Mouse (Mus musculus) layer of hippocampus, postnatal 14 days (tissue): Measurements from ENCODE around the gene Pla2g16. TPM values are rescaled to one million over a fixed set of nuclear protein-coding genes. Genes with fewer than 3 reads are reported as not detected.

Experiments used
- DNase-seq, 2 experiments: peaks; one replicate each; pipeline ENCODE4 v3.0.0; 2021 to 2022; ENCODE audit warnings: low spot score in 2 of 2, mixed read lengths in 1 of 2
- long read RNA-seq, 2 experiments: library from polyadenylated mRNA; stranded (forward); transcript quantifications; one replicate each; pipeline ENCODE4 v2.0.0; 2021
- total RNA-seq, 2 experiments: library from RNA; stranded (reverse); gene quantifications; 2 replicates each; pipeline ENCODE4 v1.2.3; 2021

Gene Pla2g16
- total RNA-seq: 10 to 100 TPM; 13.0 to 14.9 TPM
- long read RNA-seq, experiment 1, partial matches to known transcripts: 1 of 4 reads
- long read RNA-seq, experiment 1, other reads (novel, unspliced or antisense): 0 of 4 reads
- long read RNA-seq, experiment 2, partial matches to known transcripts: 4 of 11 reads
- long read RNA-seq, experiment 2, other reads (novel, unspliced or antisense): 2 of 11 reads

DNA sequence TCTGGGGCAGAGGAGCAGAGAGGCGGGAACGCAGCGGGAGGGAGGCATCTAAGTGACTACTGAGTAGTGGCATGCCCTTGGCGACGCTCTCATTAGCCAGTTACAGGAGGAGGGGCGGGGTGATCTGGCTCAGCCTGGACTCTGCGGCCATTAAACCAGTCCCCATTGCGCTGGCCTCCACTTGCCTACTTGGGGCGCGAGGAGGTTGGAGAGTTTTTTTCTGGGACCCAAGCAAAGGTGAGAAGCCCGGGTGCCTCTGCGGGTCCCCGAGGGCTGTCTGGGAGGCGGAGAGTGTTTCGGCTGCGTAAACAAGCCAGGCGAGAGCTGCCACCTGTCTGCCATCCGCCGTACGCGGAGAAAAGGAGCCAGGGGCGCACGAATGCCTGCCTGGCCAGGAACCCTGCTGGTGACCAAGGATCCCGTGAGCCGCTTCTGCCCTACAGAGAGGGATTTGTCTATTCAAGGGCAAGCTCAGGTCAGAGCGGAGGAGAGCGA, at the start of gene Pla2g16:
Pla2g16 (plus strand) TSS at position 132 of the 495 bp plus-strand sequence.
- no peak for DNase-seq

DNA sequence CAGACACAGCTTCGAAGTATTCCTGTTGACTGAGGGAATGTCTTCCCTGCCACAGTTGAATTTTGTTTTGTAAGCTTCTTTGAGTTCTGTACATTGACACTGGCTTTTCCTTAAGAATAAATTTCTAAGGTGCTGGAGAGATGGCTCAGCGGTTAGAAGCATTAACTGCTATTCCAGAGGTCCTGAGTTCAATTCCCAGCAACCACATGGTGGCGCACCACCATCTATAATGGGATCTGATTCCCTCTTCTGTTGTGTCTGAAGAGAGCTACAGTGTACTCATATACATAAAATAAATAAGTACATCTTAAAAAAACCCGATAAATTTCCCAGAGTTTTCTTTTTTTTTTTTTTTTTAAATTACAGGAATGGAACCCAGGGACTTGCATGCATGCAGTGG, 49.2 kb upstream of the Pla2g16 start:
- DNase-seq: no peak

DNA sequence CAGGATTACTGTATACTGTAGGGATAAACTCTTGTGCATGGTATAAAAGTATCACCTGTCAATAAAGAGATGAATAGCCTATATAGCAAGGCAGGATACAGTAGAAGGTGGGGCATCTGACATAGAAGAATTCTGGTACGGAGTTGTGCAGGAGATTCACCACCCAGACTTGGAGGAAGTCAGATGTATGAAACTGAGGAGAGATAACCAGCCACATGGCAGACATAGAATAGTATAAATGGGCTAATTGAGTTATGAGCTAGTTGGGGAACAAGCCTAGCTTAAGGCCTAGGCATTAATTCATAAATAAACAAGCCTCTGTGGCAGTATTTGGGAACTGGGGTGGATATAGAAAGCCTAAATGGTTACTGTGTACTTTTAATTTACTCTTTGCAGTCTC, 40.8 kb upstream of the Pla2g16 start:
- DNase-seq: no peak

DNA sequence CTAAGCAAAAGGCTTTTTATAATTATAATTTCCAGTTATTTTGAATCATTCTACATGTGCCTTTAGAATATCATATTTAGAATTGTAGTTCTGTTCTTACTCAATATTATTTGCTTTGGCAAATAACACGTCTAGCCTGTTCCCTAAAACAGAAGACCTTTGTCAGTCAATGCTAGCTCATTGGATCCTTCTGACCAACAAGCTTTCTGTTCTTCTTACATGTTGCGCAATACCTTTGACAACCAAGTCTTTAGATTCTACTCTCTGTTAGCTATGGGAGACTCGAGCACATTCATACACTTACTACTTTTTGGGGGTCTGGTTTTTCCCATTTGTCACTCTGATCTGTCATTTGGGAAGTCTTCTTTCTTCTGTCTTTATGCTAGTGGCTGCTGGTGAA, 35.6 kb upstream of the Pla2g16 start:
- no peak for DNase-seq

DNA sequence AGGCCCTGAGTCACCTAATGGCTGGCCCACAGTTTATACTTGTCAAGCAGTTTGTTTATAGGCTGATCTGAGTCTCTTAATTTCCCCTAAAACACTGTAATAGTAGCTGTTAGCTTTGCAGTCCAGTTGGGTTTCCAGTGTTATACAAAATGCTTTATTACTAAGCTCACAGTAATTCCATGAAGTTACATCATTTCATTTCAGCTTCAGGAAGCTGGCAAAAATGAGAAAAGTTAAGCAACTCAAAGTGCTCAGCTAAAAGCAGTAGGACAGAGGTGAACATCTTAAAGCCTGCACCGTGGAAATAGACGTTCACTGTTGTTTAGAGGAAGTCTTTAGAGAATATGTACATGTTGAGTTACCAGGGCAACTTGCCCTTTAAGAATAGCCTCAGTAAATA, 34.4 kb upstream of the Pla2g16 start:
- DNase-seq: no peak

DNA sequence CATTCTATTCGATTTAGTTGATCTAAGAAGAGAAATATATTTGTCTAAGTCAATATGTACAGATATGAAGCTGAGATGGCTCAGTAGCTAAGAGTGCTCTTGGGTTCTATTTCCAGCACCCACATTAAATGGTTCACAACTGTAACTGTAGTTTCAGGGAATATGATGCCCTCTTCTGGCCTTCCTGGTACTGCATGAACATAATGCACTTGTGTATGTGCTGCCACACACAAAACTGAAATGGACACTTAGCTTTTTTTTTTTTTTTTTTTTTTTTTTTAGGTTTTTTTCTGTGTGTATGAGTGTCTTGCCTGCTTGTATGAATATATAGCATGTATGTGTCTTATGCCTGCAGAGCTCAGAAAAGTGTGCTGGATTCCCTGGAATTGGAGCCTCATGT, 34.0 kb upstream of the Pla2g16 start:
- no peak for DNase-seq

DNA sequence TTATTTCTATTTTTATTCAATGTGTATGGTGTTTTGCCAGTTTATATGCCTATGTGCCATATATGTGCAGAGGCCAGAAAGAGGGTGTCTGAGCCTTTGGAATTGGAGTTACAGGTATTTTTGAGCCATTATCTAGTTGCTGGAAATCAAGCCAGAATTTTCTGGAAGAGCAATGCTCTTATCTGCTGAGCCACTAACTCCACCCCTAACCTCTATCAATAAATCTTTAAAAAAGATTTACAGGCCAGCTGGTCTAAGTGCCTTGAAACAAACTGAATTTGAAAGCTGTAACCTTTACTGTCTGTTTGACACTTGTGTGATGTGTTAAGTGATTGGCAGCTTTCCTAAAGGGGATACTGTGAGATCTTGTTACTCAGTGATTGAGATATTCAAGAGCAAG, 33.5 kb upstream of the Pla2g16 start:
- no peak for DNase-seq

DNA sequence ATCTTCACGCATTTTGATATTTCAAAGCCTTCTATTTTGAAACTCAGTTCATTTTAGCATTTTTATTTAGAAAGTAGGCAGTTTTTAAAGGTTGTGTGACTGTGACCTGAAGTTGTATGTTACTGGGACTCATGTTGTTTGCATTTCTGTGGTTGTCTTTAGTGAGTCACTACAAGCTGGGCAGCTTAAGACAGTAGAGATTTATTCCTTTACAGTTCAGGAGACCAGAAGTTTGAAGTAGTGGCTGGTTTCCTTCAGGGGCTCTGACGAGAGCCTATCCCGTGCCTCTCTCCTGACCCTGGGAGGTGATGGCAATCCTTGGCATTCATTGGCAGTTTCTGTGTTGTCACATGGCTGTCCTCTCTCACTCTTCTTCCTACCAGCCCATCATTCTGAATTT, 32.4 kb upstream of the Pla2g16 start:
- DNase-seq: no peak

DNA sequence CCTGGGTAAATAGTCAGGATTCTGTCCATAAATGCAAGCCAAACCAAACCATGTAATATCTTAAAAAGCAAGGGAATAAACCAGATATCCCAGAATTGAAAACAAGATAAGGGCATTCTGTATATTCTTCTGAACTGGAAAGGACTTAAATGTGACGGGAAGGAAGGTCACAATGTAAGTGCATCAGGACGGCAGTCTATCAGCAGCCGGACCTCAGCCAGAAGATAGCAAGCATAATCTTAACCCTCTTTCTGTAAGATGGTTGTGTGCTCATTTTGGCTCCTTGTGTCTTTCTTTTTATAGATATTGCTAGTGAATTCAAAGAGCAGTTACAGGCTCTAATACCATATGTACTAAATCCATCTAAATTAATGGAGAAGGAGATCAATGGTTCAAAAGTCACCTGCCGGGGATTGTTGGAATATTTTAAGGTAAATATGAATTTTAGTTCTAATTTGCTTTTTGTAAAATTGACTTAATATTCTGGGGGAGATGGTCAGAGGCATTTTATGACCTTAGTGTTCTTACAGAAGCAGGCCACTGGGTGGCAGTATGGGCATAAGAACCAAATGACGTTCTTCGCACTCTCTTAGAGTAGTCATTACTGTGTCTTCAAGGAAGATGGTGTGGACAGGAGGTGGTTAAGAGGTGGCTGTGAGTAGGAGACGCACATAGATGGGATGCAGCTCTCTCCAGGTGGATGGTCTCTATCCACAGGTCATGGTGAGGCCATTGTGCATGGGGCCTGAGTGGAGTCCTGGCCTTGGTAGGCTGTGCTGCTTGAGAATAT, 28.4 kb upstream of the Pla2g16 start:
- DNase-seq: peak; percentile 50 to 60

DNA sequence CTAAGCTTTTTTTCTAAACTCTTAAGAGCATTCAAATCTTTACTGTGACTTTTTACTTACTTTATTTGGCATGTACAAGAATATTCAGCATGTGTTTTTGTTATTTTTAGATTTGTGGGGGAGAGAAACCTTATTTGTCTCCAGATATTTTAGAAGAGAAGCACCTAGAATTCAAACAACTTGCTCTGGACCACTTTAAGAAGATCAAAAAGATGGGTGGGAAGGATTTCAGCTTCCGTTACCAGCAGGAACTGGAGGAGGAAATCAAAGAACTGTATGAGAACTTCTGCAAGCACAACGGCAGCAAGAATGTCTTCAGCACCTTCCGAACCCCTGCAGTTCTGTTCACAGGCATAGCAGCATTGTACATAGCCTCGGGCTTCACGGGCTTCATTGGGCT, 25.4 kb upstream of the Pla2g16 start:
- no peak for DNase-seq

DNA sequence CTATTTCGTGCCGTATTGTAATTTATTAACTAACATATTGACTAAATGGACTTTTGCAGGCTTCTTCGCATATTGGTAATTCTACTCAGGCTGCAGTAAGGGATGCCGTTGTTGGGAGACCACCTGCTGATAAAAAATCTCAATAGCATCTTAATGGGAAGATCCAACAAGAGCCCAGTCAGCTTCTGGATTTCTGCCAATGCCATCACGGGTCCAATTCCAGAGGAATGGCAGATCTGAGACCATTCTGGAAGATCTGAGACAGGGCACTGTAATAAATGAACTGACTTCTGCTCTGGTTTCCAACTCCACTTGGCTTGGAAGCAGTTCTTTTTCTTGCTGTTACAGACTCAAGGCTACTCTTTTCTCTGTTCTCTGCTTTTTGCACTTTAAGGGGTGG, 23.4 kb upstream of the Pla2g16 start:
- DNase-seq: peak in 1 of 2 experiments; percentile 42

DNA sequence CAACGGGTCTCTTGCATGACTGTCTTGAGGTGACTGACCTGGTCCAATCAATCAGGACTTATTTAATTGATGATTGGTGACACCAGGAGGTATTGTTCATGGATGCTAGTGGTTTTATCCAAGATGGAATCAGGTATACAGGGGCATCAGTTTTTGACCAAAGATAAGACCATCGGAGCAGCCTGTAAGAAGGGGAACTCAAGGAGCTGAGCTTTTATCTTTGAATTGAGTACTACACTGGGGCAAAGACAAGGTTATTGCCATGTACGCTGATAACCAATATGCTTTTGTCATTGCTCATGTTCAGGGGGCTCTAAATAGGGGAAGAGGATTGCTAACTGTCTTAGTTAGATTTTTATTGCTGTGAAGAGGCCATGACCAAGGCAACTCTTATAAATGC, 8.3 kb upstream of the Pla2g16 start:
- DNase-seq: no peak

DNA sequence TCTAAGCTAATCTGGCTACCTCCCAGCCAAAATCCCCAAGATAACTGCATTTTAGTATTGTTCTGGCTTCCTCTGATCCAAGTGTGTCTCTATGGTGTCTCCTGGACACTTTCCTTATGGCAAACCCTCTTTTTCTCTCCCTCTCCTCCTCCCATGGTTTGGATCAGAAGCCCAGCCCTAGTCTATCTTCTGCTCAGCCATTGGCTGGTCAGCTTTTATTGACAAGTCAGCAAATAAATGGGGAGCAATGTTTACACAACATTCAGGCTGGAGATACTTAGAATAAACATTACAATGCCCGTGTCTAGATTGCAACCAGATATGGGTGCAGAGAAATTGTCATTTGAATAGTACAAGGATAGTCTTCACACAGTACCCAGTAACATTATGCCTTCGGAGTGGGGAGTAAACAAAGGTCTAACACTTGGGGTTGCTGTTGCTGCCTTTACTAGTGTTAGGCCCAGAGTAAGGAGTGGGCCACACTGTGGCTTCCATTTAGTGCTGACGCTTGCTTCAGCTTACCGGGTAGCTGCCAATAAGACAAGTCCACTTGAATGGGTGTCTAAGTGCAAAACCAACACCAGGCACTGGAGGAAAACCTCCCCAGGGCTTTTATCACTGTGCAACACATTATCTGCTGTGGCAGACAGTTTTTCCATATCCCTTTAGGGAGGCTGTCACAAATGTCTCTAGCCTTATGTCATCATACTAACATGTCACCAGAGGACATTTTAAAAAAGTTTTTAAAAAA, 5.5 kb upstream of the Pla2g16 start:
- no peak for DNase-seq

DNA sequence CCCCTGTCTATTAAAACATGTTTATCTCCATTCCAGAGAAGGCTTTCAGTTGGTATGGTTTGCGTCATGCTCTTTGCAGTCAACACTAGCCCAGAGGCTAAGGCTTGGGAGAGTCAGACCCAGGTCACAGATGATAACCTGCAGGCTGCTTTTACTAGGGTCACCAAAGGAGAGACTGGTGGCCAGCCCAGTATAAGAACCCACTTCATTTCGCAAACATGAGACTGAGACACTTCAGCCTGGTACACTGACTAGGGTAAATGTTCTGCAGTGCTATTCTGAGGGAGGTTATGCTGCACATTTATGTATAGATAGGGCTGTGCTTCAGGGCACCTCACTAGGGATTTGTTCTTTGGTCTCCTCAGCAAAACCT, 5.0 kb upstream of the Pla2g16 start:
- DNase-seq: no peak

DNA sequence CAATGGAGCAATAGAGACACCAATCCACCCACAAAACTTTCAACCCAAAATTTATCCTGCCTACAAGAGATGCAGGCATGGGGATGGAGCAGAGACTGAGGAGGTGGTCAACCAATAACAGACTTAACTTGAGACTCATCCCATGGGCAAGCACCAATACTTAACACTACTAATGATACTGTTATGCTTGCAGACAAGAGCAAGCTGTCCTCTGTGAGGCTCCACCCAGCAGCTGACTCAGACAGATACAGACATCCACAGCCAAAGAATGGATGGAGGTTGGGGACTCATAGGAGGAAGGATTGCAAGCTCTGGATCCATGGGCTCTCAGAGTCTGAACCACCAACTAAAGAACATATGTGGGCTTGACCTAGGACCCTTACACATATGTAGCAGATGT, 3.8 kb upstream of the Pla2g16 start:
- DNase-seq: no peak

DNA sequence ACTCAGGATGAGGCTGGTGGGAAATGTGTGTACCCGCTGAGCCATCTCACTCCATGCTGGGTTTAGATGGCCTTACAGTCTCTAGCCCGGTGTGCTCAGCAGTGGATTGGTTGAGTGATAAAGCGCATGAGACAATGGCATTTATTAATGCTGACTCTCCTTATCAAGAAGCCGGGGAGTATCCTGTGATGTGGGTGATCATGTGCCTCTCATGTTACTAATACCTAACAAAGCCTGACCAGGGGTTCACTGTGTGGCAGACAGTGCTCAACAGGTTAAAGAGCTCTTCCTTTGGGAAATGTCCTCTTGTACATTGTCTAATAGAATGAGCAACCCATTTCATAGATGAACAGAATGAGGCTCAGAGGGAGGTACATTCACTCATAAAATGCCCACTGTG, 2.4 kb upstream of the Pla2g16 start:
- no peak for DNase-seq

DNA sequence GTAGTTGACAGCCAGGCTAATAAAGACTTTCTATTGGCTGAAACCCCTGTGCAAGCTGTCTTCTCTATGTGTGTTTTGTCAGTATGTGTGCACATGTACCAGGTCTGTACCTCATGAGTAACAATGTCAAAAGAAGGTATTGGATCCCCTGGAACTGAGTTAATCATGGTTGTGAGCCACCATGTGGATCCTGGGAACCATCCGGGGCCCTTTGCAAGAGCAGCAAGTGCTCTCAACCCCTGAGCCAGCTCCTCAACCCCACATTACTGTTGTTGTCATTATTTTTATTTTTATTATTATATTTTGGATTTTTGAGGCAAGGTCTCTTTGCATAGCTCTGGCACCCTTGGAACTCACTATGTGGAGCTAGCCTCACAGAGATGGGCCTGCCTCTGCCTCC, 618 bp upstream of the Pla2g16 start:
- no peak for DNase-seq

DNA sequence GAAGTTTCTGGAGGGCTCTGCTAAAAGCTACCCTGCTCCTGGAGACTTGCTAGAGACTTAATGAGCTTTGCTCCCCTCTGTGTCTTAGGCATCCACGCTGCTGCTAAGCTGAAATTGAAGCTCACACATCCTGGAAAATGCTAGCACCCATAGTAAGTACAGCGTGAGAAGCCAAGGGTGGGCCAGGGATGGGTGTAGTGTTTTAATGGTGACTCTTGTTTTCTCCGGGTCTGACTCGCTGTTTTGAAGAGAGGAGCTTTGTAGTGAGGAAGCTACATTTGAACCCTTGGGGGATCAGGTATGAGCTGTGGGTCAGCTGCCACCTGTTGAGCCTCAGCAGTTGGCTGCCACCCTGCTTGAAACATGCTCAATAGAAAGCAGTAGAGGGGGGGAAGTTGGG, 585 bp downstream of the Pla2g16 start:
- no peak for DNase-seq

DNA sequence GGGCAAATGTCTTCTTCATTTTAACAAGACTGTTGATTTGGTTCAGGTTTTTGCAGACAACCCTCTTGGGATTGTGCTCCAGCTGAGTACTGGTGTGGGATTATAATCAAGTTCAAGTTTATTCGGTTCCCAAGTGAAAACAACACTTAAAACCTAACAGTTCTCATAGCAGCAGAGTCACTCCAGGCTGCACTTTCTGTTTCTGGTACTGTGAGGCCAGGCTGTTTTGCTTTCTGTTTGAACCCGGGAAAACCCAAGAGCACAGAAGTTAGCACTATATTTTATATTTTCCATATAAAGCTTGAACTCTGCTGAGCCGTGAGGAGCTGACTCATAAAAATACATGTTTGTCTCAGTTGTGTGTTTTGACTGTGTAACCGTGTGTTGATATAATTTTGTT, 1.4 kb downstream of the Pla2g16 start:
- no peak for DNase-seq

DNA sequence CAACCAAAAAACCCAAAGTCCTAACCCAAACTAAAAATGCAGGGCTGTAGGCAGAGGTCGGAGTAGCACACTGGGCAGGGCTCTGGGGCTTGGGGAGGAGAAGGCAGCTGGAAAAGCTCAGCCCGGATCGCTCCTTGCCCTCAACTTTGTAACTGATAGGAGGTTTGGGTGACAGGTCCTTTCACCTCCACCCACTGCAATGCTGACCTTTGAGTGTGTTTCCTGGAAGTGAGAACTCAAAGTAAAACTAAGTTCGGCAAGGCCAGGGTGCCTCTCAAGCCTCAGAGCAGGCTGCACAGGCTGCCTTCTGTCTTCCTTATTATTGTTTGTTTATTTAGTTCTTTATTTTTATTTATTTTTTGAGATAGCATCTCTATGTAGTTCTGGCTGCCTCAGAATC, 2.7 kb downstream of the Pla2g16 start:
- no peak for DNase-seq

DNA sequence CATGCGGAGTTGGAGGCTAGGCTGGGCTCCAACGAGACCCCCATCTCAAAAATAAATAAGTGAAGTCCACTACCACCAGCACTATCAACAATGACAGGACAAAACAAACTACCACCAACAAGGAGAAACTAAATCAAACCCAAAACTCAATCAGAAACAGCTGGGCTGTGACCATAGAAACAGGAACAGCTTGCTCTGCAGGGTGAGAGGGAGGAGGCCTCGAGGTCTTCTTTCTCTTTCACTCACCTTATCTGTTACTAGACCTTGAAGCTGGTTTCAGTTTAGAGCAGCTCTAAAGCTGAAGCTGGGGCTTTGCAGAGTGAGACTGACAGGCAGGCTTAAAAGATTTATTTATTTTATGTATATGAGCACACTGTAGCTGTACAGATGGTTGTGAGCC, 4.2 kb downstream of the Pla2g16 start:
- no peak for DNase-seq

DNA sequence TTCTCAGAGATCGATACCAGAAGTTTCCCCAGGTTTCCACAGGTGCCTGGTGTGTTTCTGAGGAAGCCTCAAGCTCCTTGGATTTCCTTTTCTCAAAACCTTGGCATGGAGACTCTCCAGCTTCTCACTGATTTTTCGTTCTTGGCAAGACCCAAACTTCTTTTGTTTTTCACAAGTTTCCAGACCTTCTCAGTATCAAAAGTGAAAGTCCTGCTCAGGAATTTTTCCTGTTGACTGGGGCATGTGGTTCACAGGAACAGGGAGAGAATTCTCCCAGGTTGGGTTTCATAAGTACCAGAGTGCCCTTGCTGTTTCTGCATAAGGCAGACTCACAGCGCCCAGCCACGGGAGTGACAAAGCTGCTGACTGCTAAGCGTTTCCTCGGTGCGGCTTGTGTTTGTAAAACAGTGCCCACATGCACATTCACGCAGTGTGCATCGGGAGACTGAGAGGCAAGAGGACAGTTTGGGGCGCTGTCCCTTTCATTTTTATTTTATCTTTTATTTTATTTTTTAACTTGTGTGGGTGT, 5.4 kb downstream of the Pla2g16 start:
- DNase-seq: no peak
